Mouse (Mus musculus) liver, adult 10 weeks (tissue): ENCODE data around the gene Sigirr. TPM values are rescaled to one million over a fixed set of nuclear protein-coding genes. Genes with fewer than 3 reads are reported as not detected.

Source experiments
- polyA plus RNA-seq: library from polyadenylated mRNA; stranded (reverse); fragments of 350-450 nt; fragmentation: Illumina TruSeq; extraction: RNeasy Lipid Tissue Mini Kit (QIAGEN cat#74804); gene quantifications from one replicate; pipeline ENCODE4 v1.2.3, GENCODE M21; 2014; ENCODE audit warnings: low read depth, low replicate concordance

The Sigirr gene
- 1.6 TPM for polyA plus RNA-seq

GRCm38 (mm10) chr7:141099911-141100691 is at the start of gene Sigirr:
TSS of gene Sigirr (minus strand) at chr7:141100572.

GRCm38 (mm10) chr7:141122245-141122644 is 21.9 kb upstream of the Sigirr start, which contains the start of gene Ptdss2:
TSS of gene Ptdss2 (plus strand) at chr7:141122382.

GRCm38 (mm10) chr7:141117636-141118035 is 17.3 kb upstream of the Sigirr start, which contains the start of gene Ano9:
TSS of gene Ano9 (minus strand) at chr7:141117806.

GRCm38 (mm10) chr7:141077841-141078240 is 22.5 kb downstream of the Sigirr start, which contains the start of gene Pkp3:
TSS of gene Pkp3 (plus strand) at chr7:141078218.

GRCm38 (mm10) chr7:141060426-141061242 is 39.7 kb downstream of the Sigirr start, which contains the start of gene B4galnt4:
TSS of gene B4galnt4 (plus strand) at chr7:141061104.

Other genes starting within 250 kb of the Sigirr start
- gene Gm45785, start 244.2 kb downstream of the Sigirr start, polyA plus RNA-seq = not detected
- 4.3 TPM for gene Ric8a, start 243.6 kb downstream of the Sigirr start, polyA plus RNA-seq
- 1.4 TPM for gene Bet1l, start 243.0 kb downstream of the Sigirr start, polyA plus RNA-seq
- gene Psmd13, start 218.6 kb downstream of the Sigirr start, polyA plus RNA-seq = 89.2 TPM
- 15.2 TPM for gene Sirt3, start 218.3 kb downstream of the Sigirr start, polyA plus RNA-seq
- not detected for gene Cox8b, start 200.1 kb downstream of the Sigirr start, polyA plus RNA-seq
- 20.5 TPM for gene Nlrp6, start 179.7 kb downstream of the Sigirr start, polyA plus RNA-seq
- 2.3 TPM for gene Pgghg, start 159.2 kb downstream of the Sigirr start, polyA plus RNA-seq
- not detected for gene Ifitm5, start 150.3 kb downstream of the Sigirr start, polyA plus RNA-seq
- gene Gm45717, start 144.6 kb downstream of the Sigirr start, polyA plus RNA-seq = not detected
- gene Ifitm2, start 144.6 kb downstream of the Sigirr start, polyA plus RNA-seq = 135 TPM
- 4.2 TPM for gene Ifitm1, start 133.4 kb downstream of the Sigirr start, polyA plus RNA-seq
- gene Ifitm3, start 89.8 kb downstream of the Sigirr start, polyA plus RNA-seq = 163 TPM
- 2.6 TPM for gene Ifitm6, start 82.6 kb downstream of the Sigirr start, polyA plus RNA-seq
- gene Gm17387, start 71.4 kb downstream of the Sigirr start, polyA plus RNA-seq = not detected
- not detected for gene B4galnt4, start 39.5 kb downstream of the Sigirr start, polyA plus RNA-seq
- gene Pkp3, start 22.4 kb downstream of the Sigirr start, polyA plus RNA-seq = not detected
- not detected for gene Ano9, start 17.2 kb upstream of the Sigirr start, polyA plus RNA-seq
- 7.0 TPM for gene Ptdss2, start 21.8 kb upstream of the Sigirr start, polyA plus RNA-seq
- 5.3 TPM for gene Rnh1, start 72.3 kb upstream of the Sigirr start, polyA plus RNA-seq
- gene Hras, start 93.4 kb upstream of the Sigirr start, polyA plus RNA-seq = 8.3 TPM
- gene Lrrc56, start 93.6 kb upstream of the Sigirr start, polyA plus RNA-seq = 0.37 TPM
- 0.37 TPM for gene Lmntd2, start 113.5 kb upstream of the Sigirr start, polyA plus RNA-seq
- gene Rassf7, start 115.3 kb upstream of the Sigirr start, polyA plus RNA-seq = 3.6 TPM
- 6.0 TPM for gene Phrf1, start 128.2 kb upstream of the Sigirr start, polyA plus RNA-seq
- 32.2 TPM for gene Irf7, start 165.9 kb upstream of the Sigirr start, polyA plus RNA-seq
- 14.3 TPM for gene Cdhr5, start 176.2 kb upstream of the Sigirr start, polyA plus RNA-seq
- gene Sct, start 178.6 kb upstream of the Sigirr start, polyA plus RNA-seq = not detected
- gene Drd4, start 191.4 kb upstream of the Sigirr start, polyA plus RNA-seq = not detected
- gene Deaf1, start 227.1 kb upstream of the Sigirr start, polyA plus RNA-seq = 1.4 TPM
- 10.1 TPM for gene Tmem80, start 227.2 kb upstream of the Sigirr start, polyA plus RNA-seq
- 9.6 TPM for gene Eps8l2, start 238.3 kb upstream of the Sigirr start, polyA plus RNA-seq